Mouse (Mus musculus) small intestine, adult 2 months (tissue): ENCODE measurements at regions not wholly inside any gene's neighbourhood (a gene's known extent, or its start where the extent isn't known, plus 50 kb on each side); places are given as distances from the start of the nearest gene placed in this dataset.
"Not testable (repeated sequence)": the region's sequence is repeated elsewhere in the genome, so short reads cannot be mapped to it uniquely, and the experiment has no call there.

Experiments used
- H3K27ac ChIP-seq: fragments of 200-500 bp; 2 replicates; pipeline ENCODE4 v1.5.1; 2012; ENCODE audit warnings: low read depth, low read length, control low read depth, inconsistent platforms; ENCODE audit not compliant: insufficient read depth
- H3K27me3 ChIP-seq: fragments of 200-500 bp; 2 replicates; pipeline ENCODE4 v1.6.1; 2012; ENCODE audit warnings: mild to moderate bottlenecking, moderate library complexity, low read length, inconsistent platforms; ENCODE audit not compliant: control insufficient read depth, insufficient read depth
- H3K36me3 ChIP-seq: fragments of 200-500 bp; 2 replicates; pipeline ENCODE4 v1.6.1; 2012; ENCODE audit warnings: mild to moderate bottlenecking, low read length, control low read depth, inconsistent platforms; ENCODE audit not compliant: control insufficient read depth, insufficient read depth
- H3K4me1 ChIP-seq: fragments of 200-500 bp; 2 replicates; pipeline ENCODE4 v1.6.1; 2012; ENCODE audit warnings: low read length, inconsistent platforms, mixed read lengths; ENCODE audit not compliant: control insufficient read depth, insufficient read depth, insufficient read length
- H3K4me3 ChIP-seq: fragments of 200-500 bp; 2 replicates; pipeline ENCODE4 v1.5.1; 2012; ENCODE audit warnings: low read depth, mild to moderate bottlenecking, control low read depth, inconsistent platforms, low read length, moderate library complexity
- CTCF ChIP-seq: fragments of 200-500 bp; IDR thresholded peaks from 2 replicates; pipeline ENCODE4 v1.5.1; 2012; ENCODE audit warnings: low read depth, mild to moderate bottlenecking, control low read depth, inconsistent platforms, low read length, moderate library complexity, mixed read lengths; ENCODE audit not compliant: insufficient replicate concordance, insufficient read length; ENCODE audit errors: extremely low read depth
- POLR2A ChIP-seq: fragments of 200-500 bp; IDR thresholded peaks from 2 replicates; pipeline ENCODE4 v1.6.1; 2012; ENCODE audit warnings: low read depth, mild to moderate bottlenecking, control low read depth, inconsistent platforms, low read length, moderate library complexity
- WGBS: fragments of 180-500 bp; shearing (Covaris S2); methylation state at CpG from one replicate; pipeline ENCODE4 v1.1.7; 2018; 5-methylcytosine and 5-hydroxymethylcytosine counted together

DNA sequence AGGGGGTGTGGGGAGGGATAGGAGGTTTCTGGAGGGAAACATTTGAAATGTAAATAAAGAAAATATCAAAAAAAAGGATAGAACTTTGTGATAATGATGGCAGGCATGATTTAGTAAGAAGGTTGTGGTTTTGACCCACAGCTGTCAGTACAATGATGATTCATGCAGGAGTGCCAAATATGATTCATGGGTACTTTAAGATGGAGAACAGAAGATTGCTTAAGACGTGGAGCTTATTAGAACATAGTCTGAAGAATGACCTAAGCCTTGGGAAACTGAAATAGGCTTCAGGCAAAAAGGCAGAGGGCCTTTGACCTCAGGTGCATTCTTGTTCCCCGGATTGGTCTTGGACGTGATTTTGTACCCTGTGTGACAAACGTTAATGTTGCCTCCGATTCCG is 671.4 kb downstream of the Dad1 start:
- not testable (repeated sequence) for H3K36me3 ChIP-seq, H3K27ac ChIP-seq
- 85% methylated on average over 6 of the region's 6 CpGs for WGBS

DNA sequence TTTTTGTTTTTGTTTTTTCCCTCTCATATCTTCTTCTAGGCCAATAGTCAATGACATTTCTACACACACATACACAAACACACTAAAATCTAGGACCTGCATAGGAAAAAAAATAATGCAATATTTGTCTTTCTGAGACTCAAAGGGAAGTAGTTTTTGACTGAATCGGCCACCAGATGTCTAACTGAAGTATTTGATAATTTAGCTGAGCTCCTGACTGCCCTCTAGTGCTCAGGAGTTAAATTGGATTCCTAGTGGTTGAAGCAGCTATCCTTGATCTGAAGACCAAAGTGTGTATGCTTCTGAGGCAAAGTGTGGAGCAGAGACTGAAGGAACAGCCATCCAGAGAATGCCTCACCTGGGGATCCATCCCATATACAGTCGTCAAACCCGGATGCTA is 672.2 kb downstream of the Dad1 start:
- WGBS = 37% methylated on average over 3 of the region's 3 CpGs
- H3K36me3 ChIP-seq, H3K4me3 ChIP-seq, H3K27ac ChIP-seq, H3K27me3 ChIP-seq, H3K4me1 ChIP-seq: not testable (repeated sequence)

More for the DNA sequence above, 671.4 kb downstream of the Dad1 start:
- H3K27me3 ChIP-seq, H3K4me1 ChIP-seq, H3K4me3 ChIP-seq: not testable (repeated sequence)

DNA sequence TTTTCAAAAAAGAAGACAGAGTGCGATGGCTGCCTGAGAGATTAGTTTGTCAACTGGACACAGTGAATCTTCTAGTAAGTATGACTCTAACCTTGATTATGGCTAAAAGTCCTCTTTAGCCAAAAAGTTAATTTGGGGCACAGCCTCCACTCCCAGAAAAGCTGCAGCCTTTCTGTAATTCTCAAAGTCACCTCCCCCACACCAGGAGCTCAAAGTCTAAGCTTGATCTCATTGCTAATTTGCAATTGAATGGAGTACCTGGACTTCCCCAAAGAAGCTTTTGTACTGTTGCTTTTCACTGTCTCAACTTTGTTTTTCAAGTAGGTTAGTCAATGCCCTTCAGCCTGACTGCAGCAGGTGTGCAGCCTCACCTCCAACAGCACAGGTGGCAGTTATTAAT is 677.0 kb downstream of the Dad1 start:
- WGBS = 95% methylated on average over 1 of the region's 1 CpGs
- not testable (repeated sequence) for H3K4me1 ChIP-seq, H3K4me3 ChIP-seq, H3K27ac ChIP-seq, H3K27me3 ChIP-seq, H3K36me3 ChIP-seq

DNA sequence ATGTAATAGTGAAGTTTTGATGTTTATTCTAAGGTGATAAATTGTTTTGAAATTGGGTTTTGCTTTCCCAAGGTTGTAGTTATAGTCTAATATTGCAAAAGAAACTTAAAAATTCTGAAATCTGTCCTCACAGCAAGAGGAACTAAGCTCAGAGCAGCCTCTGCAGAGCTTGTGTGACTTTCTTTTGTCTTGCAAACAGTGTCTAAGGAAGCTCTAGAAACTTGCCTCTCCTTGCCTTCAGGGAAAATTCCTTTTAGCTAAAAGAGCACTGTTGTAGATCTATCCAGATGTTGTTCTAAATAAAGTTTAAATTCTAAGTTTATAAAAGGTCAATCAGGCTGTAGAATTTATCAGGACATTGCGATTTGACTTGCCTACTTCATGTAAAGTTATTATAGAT is 681.2 kb downstream of the Dad1 start:
- not testable (repeated sequence) for H3K27ac ChIP-seq, H3K4me1 ChIP-seq, H3K27me3 ChIP-seq, H3K36me3 ChIP-seq, H3K4me3 ChIP-seq
- WGBS = 89% methylated on average over 1 of the region's 1 CpGs

DNA sequence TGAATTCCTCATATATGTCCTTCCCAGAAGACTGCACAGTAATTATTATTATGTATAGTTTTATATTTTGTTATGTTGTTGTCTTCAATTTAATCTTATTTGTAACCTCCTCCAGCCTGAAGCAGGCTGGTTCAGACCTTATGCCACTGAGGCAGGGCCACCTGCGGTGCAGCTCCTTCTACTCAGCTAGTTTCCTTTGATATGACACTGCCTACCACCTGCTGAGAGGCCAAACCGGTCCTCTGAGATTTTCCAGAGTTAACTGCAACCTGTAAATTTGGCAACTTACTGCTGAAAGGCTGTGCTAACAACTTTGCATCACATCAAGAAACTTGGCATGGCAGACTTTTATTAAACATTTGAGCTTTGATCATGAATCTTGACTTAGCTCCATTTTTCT is 691.3 kb downstream of the Dad1 start:
- Histone ChIP-seq H3K27ac (no peak overlapping the region), H3K4me3 (no peak overlapping the region), H3K36me3 (no peaks in the 10 kb centered on the region), H3K4me1 (no peaks in the 10 kb centered on the region), H3K27me3 (no peaks in the 10 kb centered on the region)
- no peak for TF ChIP-seq CTCF
- no peak for TF ChIP-seq POLR2A
- WGBS = 56% methylated on average over 2 of the region's 2 CpGs

DNA sequence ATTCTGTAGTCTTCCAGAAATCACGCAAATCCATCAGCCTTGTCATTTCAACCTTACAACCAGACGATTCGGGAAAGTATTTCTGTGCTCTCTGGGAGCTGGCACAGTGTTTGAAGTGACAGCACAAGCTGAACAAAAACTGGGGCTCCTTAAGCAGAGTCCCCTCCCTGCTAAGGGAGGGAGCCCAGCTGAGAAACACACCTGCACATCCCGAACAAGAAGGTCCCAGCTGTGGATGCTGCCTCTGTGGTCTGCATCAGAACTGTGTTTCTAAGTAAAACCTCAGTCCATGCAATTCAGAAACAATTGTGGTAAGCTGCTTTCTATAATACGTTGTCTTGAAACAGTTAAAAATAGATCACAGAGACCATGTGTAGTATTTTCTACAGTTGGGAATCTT is 693.8 kb downstream of the Dad1 start:
- not testable (repeated sequence) for H3K27me3 ChIP-seq, H3K36me3 ChIP-seq, H3K4me3 ChIP-seq, H3K4me1 ChIP-seq, H3K27ac ChIP-seq
- WGBS = 74% methylated on average over 5 of the region's 5 CpGs

DNA sequence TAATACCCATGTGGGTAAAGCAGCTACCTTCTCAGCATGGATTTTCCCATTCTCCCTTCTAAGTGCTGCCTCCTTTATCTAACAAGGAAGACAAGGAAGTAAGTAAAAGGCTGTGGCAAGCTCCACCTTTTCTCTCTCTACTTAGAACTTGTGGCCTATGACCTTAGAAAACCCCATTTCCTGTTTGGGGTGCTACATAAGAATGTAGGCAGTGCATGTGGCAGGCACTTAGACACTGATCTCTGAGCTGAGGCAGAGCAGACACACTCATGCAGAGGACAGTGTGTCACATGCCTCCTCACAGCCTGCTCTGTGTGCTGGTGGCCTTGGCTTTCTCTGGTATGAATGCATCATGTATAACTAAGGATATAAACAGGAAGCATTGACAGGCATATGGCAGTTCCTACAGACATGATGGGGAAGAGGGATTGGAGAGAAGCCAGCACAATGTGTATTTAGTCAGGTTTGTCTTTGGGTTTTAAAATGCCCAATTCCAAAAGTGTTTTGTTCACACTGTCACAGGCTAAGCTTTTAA is 694.5 kb downstream of the Dad1 start:
- H3K4me3 ChIP-seq, H3K4me1 ChIP-seq, H3K27me3 ChIP-seq, H3K27ac ChIP-seq, H3K36me3 ChIP-seq: not testable (repeated sequence)

DNA sequence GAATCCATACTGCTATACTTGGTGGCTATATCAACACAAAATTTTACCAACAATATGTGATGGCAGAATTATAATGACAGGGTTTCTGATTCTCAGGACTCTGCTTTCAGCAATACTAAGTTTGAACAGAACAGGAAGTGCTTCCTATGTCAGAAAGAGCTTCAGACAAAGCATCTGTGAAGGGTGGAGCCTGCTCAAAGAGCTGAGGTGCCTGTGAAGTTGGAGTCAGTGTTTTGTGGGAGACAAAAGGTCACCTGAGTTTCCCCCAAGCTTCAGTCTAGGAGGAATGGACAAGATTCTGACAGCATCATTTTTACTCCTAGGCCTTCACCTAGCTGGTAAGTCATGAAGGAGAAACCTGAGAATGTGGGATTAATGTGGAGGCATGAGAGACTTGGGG is 700.1 kb downstream of the Dad1 start:
- no peaks in the 10 kb centered on the region for H3K36me3 ChIP-seq
- no peak overlapping the region for H3K4me3 ChIP-seq
- 0 out of 2 replicates have a peak, but pooled peaks cover 1% of the 10 kb centered on the region for H3K4me1 ChIP-seq
- no peaks in the 10 kb centered on the region for H3K27me3 ChIP-seq
- TF ChIP-seq POLR2A (no peak), CTCF (no peak)
- H3K27ac ChIP-seq = no peak overlapping the region

DNA sequence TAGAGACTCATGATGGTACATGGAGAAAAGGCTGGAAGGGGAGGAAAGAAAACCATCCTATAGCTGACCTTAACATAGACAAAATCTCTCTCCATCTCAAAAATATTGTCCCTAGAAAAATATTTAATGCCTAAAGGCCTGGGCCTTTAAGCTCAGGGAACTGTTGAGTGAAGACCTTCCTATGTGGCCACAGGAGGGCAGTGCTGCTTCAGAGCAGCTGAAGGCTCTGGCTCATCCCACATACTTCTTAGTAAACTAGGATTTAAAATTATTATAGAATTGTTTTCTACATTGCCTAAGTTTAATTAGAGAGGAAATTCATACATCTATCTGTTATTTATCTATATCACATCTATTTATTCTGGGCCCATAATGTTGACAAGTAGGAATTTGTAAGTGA is 706.5 kb downstream of the Dad1 start:
- H3K4me1 ChIP-seq, H3K27me3 ChIP-seq, H3K36me3 ChIP-seq, H3K4me3 ChIP-seq, H3K27ac ChIP-seq: not testable (repeated sequence)
